Mouse (Mus musculus) right cerebral cortex, adult 18-20 months (tissue): ENCODE data around the gene Rapgef1.

ENCODE experiments used
- DNase-seq: peaks from one replicate; pipeline ENCODE4 v3.0.0; 2022; ENCODE audit warnings: mixed read lengths

Gene Rapgef1

DNA sequence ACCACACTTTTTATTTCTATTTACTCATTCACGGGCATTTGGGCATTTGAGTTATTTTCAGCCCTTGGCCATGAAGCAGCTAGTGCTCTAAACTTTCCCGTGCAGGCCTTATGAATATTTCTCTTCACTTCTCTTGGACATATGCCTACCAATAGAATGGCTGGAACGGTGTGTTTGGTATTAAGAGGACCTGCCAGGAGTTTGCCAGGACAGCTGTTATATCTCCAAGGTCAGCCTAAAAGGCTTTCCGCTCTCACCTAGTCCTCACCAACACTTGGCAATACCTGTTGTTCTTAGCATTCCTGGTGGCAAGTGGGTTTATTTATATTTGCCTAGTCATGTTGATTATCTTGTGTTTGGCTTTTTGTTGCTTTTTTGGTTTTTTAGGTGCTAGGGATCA lies 56.3 kb downstream of the Rapgef1 start:
- DNase-seq: no peak

DNA sequence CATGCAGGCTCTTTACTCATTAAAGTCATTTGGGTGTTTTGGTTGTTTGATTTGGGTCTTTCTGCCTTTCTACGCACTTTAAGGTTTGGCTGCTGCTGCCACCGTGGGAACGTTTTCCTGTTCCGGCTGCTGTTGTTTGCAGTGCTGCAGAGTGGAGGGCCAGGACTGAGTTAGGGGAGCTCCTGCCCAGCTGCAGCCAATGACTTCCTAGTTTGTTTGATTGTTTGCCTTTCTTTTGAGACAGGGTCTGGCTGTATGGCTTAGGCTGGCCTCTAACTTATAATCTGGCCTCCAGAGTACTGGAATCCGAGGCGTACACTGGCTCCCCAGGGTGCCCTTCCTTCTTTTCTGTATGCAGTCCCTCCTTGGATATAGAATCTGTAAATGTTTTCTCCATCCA lies 57.0 kb downstream of the Rapgef1 start:
- DNase-seq: no peak

DNA sequence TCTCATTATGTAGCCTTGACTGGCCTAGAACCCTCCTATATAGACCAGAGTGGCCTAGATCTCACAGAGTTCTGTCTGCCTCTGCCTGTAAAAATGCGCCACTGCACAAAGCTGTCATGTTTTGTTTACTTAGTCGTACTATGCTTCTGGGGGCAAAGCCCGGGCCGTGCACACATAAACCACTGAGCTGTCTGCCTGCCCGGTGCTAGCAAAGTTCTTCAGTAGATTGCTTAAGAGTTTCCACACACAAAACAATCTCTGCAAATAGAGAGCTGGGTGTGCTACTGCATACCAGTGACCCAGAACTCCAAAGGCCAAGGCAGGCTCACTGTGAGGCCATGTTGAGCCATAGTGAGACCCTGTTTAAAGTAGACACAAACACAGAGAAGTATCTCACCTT lies 58.3 kb downstream of the Rapgef1 start:
- no peak for DNase-seq

GRCm38 (mm10) chr2:29678524-29678923 lies 59.0 kb downstream of the Rapgef1 start:
- DNase-seq: no peak

- DNase-seq: no peak
These were observed 60.4 kb downstream of the Rapgef1 start for GRCm38 (mm10) chr2:29679710-29680584.

DNA sequence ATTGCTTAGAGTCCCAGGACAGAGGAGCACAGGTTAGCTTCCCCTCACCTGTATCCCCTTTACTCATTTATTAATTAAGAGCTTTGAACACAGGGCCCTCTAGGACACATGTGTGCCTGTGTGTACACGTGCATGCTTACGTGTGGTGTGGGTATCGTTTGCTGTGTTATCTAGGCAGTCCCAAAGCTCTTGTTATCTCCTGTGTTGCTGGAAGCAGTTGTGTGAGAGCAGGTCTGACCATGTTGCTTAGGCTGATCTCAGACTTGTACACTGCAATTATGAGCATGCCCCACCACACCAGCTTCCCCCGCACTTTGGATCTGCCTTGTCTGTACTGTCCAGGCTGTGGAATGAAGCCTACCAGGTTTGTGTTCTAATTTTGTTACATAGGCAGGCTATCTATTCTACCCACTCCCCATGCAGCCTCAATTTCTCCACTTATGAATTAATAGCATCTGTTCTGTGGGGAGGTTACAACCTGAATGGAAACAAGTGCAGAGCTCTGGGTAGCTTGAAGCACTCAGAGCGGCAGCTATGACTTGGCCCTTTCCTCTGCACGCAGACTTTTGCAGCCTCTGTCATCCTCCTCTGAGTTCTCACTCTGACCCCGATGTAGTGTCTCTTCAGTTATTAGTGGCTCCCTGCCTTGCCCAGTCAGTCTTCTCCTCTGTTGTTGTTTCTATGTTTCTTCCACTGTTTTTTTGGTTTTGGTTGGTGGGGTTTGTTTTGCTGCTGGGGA lies 63.9 kb downstream of the Rapgef1 start:
- DNase-seq: no peak

DNA sequence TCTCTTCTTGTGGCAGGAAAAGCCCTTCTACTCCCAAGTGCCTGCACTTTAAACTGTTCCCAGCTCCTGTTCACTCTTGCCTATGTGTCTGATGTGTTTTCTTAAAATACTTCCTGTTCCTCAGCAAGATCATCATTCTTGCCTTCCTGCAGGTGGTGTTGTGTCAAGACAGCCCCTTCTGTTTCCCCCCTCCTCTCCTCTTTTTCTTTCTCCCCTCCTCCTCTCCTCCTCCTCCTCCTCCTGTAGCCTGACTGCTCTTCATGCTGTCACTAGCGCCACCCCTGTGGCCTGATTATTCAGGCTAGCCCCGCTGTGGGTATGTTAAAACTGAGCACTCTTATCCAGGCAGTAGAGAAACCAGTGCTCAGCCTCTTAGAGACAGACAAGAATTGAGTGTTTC lies 65.0 kb downstream of the Rapgef1 start:
- DNase-seq: no peak

DNA sequence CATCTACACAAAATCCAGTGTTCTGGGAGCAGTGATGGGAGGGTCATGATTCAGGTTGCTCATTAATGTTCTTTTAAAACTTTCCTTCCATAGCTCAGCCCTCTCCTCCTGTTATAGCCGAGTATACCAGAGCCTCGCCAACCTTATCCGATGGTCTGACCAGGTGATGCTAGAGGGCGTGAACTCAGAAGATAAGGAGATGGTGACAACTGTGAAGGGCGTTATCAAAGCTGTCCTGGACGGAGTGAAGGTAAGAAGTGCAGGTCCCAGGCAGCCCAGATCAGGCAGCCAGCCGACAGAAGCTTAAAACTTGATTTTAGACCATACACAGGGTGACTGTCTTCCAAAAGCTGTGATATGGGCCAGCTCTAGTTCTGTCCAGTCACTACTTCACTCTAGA lies 69.5 kb downstream of the Rapgef1 start:
- DNase-seq: no peak

DNA sequence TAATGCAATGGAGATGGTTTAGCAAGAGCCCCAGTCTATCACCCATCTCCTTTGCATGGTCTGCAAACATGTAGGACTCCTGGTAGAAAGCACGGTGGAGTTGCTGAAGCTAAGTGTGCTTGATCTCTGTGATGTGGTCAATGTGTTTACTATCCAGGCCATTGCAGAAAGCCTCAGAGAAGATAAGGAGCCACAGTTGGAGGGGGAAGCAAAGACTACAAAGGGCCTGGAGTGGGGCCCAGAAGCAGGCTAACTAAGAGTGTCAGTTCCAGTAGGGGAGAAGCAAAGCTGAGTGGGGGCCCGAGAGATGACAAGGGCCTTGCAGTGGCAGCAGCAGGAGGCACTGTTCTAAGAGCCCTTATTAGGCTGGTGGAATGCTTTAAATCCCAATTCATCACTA lies 70.0 kb downstream of the Rapgef1 start:
- no peak for DNase-seq

- no peak for DNase-seq
These were observed 71.5 kb downstream of the Rapgef1 start for GRCm38 (mm10) chr2:29691068-29691467.

DNA sequence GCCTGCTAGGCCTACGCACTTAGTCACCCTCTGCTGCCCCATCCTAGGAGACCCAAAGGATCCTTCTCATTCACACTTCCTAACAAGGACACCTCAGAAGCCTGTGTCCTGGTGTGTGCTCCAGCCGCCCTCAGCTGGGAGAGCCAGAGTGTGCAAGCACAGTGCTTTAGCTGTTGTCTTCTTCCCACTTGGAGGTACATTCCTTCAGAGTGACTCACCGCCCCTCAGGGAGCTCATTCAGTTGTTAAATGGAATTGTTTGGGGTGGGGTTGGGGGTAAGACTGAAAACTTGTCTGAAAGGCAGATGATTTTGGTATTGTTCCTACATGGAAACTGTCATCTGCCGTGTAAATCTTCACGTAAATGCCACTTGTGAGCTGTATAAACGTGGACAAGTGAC lies 72.0 kb downstream of the Rapgef1 start:
- DNase-seq: no peak

- no peak for DNase-seq
These were observed 72.7 kb downstream of the Rapgef1 start for GRCm38 (mm10) chr2:29692192-29692591.

GRCm38 (mm10) chr2:29696207-29696800 lies 76.8 kb downstream of the Rapgef1 start:
- DNase-seq: no peak

DNA sequence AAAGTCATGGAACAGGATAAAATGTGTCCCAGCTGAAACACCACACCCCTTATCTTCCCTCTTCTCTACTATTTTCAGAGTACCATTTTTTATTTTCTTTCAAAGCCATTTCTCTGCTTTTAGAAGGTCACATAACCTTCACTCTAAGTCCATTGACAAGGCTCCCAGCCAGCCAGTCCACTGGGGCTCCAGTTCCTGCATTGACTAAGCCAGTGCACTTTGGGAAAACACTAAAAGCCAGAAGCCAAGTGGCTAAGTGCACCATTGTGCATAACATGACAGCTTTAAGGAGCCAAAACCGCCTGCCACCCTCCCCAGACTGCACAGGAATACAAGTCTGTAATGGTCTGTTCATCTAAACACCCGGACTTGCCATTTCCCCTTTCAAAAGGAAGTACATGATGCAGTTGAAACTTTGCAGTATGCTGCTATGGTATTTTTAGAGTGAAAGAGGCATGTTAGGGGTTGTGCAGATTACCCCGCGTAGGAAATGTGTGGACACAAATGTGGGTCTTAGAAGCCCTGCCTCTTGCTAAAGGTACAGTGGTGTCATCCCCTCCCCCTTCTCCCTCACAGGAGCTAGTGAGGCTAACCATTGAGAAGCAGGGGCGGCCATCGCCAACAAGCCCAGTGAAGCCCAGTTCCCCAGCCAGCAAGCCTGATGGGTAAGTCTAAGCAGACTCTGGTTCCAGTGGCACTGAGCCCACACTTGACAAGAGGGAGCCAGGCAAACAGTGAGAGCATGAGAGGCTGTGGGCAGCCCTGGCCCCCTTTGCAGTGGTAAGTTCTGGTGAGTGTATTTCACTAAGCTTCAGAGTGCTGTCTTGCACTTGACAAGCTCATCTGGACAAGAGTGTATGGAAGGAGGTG lies 79.1 kb downstream of the Rapgef1 start:
- no peak for DNase-seq

DNA sequence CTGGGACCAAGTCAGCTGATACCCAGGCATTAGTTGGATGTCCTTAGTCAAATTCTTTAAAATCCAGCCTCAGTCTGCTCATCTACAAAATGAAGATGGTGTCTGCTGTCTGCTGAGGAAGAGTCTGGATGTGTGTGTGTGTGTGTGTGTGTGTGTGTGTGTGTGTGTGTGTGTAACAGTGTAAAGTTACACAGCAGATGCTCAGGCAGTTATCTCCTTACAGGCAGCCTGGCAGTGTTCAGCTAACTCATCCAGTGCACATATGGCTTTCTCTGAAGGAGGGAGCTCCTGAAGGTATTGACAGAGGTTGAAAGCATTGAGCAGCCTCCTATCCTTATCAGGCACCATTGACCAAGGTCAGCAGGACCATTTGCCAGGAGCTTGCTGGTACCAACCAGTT lies 81.4 kb downstream of the Rapgef1 start:
- peak; percentile 30 for DNase-seq

DNA sequence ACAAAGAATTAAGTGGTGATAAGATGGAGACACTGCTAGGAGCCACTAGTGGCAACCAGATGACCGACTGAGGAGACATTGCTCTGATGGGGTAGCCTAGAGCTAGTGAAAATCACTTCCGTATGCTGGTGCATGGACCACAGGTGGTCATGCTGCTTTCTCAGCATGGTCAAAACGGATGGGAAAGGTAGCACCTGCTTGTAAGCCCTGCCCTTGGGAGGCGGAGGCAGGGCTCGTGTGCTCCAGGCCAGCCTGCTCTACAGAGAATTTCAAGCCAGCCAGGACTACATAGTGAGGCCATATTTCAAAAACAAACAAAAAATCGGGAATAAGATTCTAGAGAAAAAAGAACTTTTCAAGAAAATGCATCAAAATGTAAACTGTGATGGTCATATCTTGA lies 81.9 kb downstream of the Rapgef1 start:
- DNase-seq: no peak

GRCm38 (mm10) chr2:29702189-29702588 lies 82.7 kb downstream of the Rapgef1 start:
- DNase-seq: no peak

DNA sequence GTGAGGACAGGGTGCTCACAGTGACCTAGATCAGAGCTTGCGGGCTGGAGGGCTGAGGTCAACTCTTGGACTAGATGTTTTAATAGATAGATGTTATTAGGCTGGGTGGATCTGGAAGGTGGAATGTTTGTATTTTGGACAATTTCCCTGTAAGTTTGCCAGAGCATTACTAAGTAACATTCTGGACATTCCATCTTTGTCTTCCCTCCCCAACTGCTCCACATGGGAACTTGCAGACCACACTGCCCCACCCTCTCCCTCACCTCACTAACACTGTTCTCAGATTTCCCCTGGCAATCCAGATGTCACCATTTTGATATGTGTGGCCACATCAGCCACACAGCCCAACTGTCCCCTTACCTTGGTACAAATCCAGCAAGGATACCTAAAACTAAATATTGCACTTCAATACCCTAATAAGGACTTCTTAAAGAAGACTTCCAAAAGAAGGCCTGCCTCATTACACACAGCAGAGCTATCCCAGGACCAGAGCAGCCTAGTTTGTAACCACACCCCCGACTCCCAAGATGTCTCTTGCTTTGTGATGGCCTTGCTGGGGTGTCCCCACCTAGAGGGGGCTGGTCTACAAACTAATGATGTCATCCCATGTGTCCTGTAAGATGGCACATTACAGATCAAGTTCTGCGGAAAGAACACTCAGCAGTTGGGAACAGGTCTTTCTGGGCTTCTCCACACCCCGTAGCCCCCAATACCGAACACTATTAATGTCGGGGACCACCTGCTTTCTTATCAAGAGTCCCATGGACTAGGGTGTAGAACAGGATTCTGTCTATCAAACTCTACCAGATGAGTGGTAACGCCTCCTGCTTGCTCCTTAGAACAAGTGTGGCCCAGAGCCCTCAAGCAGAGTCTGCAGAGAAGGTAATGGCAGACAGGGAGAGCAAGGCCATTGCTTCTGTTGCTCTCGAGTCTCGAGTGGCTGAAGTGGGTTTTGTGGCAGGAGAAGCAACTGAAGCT lies 83.9 kb downstream of the Rapgef1 start:
- no peak for DNase-seq

DNA sequence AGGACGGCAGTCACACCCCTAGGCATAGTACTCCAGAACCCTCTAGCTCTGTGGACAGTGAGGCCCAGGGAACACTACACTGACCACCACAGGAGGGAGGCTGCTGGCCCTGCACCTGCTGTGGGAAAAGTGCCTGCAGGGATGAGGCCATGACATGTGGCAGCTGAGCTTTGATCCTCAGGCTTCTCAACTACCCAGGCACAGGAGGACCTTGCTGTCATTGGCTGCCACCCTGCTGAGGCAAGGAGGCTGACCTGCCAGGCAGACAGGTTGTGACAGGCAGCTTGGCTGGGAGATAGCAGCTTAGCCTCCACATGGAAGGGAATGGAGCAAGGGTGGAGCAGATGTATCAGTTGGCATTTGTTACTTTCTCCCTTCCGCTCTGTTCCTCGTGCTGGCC lies 86.0 kb downstream of the Rapgef1 start:
- DNase-seq: no peak

GRCm38 (mm10) chr2:29706726-29707620 lies 87.5 kb downstream of the Rapgef1 start:
- DNase-seq: no peak

DNA sequence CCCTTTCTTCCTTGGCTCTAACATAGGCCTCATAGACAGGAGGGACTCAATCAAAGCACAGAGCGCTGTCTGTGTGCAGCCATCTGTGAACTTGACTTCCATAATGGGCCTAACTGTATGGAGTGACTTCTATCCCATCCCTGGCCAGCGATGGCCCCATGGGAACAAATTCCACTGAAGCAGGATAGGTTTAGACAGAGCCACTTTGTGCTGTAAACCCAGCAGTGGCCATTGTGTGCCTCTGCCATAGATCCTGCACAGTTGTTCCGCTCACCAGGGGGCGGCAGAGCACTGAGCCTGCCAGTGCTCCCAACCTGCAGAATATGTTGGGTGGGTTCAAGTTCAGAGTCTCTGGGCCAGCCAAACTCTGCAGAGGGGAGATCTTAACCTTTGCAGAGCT lies 88.2 kb downstream of the Rapgef1 start:
- no peak for DNase-seq
